Mouse (Mus musculus): ENCODE data around the gene Txn2. TPM values are rescaled to one million over a fixed set of nuclear protein-coding genes. Genes with fewer than 3 reads are reported as not detected.
A peak's percentile ranks its signal among the peaks of the same experiment; 100 is the strongest.

The Txn2 gene
- total RNA-seq, 2 experiments from 2014 or later: 80.6 to 335 TPM

GRCm38 (mm10) chr15:77935673-77936375 lies 7.0 kb upstream of the Txn2 start:
- ATAC-seq (replicated peaks; ENCODE audit: low FRiP score, low TSS enrichment, poor library complexity, severe bottlenecking): no peak

GRCm38 (mm10) chr15:77934968-77935367 lies 6.2 kb upstream of the Txn2 start:
- no peak for ATAC-seq (replicated peaks; ENCODE audit: low FRiP score, low TSS enrichment, poor library complexity, severe bottlenecking)

GRCm38 (mm10) chr15:77934326-77934725 lies 5.5 kb upstream of the Txn2 start:
- ATAC-seq (replicated peaks; ENCODE audit: low FRiP score, low TSS enrichment, poor library complexity, severe bottlenecking): no peak

- peak; percentile 36; the same call in 1 of the 2 replicates for ATAC-seq (replicated peaks; ENCODE audit: low FRiP score, low TSS enrichment, poor library complexity, severe bottlenecking)
Observed at GRCm38 (mm10) chr15:77933770-77934169, 5.0 kb upstream of the Txn2 start.

- ATAC-seq (replicated peaks; ENCODE audit: low FRiP score, low TSS enrichment, poor library complexity, severe bottlenecking): no peak
Observed at GRCm38 (mm10) chr15:77933222-77933621, 4.4 kb upstream of the Txn2 start.

- peak; percentile 46 for ATAC-seq (replicated peaks; ENCODE audit: low FRiP score, low TSS enrichment, poor library complexity, severe bottlenecking)
Observed at GRCm38 (mm10) chr15:77931689-77932016, 2.8 kb upstream of the Txn2 start.

GRCm38 (mm10) chr15:77930986-77931688 lies 2.3 kb upstream of the Txn2 start:
- peak; percentile 14 for ATAC-seq (replicated peaks; ENCODE audit: low FRiP score, low TSS enrichment, poor library complexity, severe bottlenecking)

GRCm38 (mm10) chr15:77929804-77930203 lies 998 bp upstream of the Txn2 start:
- no peak for ATAC-seq (replicated peaks; ENCODE audit: low FRiP score, low TSS enrichment, poor library complexity, severe bottlenecking)

- no peak for ATAC-seq (replicated peaks; ENCODE audit: low FRiP score, low TSS enrichment, poor library complexity, severe bottlenecking)
Observed at GRCm38 (mm10) chr15:77928091-77928490, 715 bp downstream of the Txn2 start.

GRCm38 (mm10) chr15:77926921-77927320 lies 1.9 kb downstream of the Txn2 start:
- no peak for ATAC-seq (replicated peaks; ENCODE audit: low FRiP score, low TSS enrichment, poor library complexity, severe bottlenecking)

GRCm38 (mm10) chr15:77925195-77925594 lies 3.6 kb downstream of the Txn2 start:
- no peak for ATAC-seq (replicated peaks; ENCODE audit: low FRiP score, low TSS enrichment, poor library complexity, severe bottlenecking)

GRCm38 (mm10) chr15:77923267-77924035 lies 5.4 kb downstream of the Txn2 start:
- ATAC-seq (replicated peaks; ENCODE audit: low FRiP score, low TSS enrichment, poor library complexity, severe bottlenecking): no peak

GRCm38 (mm10) chr15:77922710-77923109 lies 6.1 kb downstream of the Txn2 start:
- no peak for ATAC-seq (replicated peaks; ENCODE audit: low FRiP score, low TSS enrichment, poor library complexity, severe bottlenecking)

GRCm38 (mm10) chr15:77921636-77922035 lies 7.2 kb downstream of the Txn2 start:
- no peak for ATAC-seq (replicated peaks; ENCODE audit: low FRiP score, low TSS enrichment, poor library complexity, severe bottlenecking)

- ATAC-seq (replicated peaks; ENCODE audit: low FRiP score, low TSS enrichment, poor library complexity, severe bottlenecking): peak; percentile 45
Observed at GRCm38 (mm10) chr15:77920511-77921462, 8.0 kb downstream of the Txn2 start.

- ATAC-seq (replicated peaks; ENCODE audit: low FRiP score, low TSS enrichment, poor library complexity, severe bottlenecking): no peak
Observed at GRCm38 (mm10) chr15:77919441-77919840, 9.4 kb downstream of the Txn2 start.

- ATAC-seq (replicated peaks; ENCODE audit: low FRiP score, low TSS enrichment, poor library complexity, severe bottlenecking): peak; percentile 63
Observed at GRCm38 (mm10) chr15:77916851-77917544, 11.8 kb downstream of the Txn2 start.

- no peak for ATAC-seq (replicated peaks; ENCODE audit: low FRiP score, low TSS enrichment, poor library complexity, severe bottlenecking)
Observed at GRCm38 (mm10) chr15:77915287-77915686, 13.5 kb downstream of the Txn2 start.

GRCm38 (mm10) chr15:77914507-77914906 lies 14.3 kb downstream of the Txn2 start:
- no peak for ATAC-seq (replicated peaks; ENCODE audit: low FRiP score, low TSS enrichment, poor library complexity, severe bottlenecking)
